Mouse (Mus musculus): ENCODE results near the gene Fat3. TPM values are rescaled to one million over a fixed set of nuclear protein-coding genes. Genes with fewer than 3 reads are reported as not detected.

Gene Fat3
- polyA plus RNA-seq, 1 experiment from 2014 or later = 11.3 TPM

DNA sequence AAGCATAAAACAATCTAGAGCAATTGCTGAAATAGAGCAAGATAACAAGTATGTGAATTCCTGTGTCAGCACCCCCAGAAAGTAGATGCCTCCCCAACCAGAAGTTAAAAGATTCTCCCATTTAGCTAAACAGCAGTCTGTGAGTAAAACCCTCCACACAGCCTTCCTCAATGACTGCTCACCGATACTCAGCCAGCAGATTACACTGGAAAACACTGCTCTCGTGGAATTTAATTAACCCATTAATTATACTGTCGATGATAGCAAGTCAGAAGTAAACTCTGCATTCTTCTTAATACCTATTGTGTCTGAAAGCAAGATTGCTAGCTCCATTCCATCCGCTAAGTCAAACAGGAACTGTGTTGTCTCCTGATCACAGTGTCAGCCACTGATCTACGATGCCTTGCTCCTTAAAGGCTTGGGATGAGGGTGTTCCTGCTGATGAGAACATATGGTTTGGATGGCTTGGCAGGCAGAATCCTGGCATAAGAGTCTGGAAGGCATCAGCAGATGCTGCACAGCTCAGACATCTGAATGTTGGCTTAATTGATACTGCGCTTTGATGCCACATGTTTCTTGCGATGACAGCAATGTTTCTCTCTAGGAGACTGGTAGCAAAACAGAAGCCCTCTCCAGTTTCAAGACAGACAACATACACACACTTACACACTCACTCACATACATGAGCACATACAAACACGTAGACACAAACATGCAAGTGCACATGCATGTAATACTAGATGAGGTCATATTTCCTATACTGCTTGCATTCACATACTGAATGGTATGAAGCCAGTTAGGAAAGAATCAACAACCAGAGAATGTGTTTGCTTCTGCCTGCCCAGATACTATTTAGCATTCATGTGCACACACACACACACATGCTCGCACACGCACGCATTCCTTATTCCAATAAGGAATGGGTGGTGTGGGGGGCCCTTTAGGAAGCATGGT, 155.9 kb downstream of the Fat3 start:
- peak; percentile 85 for ATAC-seq (ENCODE audit: low read depth)
- Histone ChIP-seq H3K9ac (no peak overlapping the region), H3K4me2 (no peak overlapping the region; the same call in 1 of the 2 replicates), H3K9me3 (no peaks in the 10 kb centered on the region), H3K4me1 (replicated peaks) (peaks cover 43% of the 10 kb centered on the region), H3K4me3 (no peak overlapping the region), H3K27ac (replicated peaks) (peak overlapping the region; percentile 33), H3K36me3 (no peaks in the 10 kb centered on the region), H3K27me3 (no peaks in the 10 kb centered on the region)
- 52% methylated on average over 11 of the region's 11 CpGs for WGBS

DNA sequence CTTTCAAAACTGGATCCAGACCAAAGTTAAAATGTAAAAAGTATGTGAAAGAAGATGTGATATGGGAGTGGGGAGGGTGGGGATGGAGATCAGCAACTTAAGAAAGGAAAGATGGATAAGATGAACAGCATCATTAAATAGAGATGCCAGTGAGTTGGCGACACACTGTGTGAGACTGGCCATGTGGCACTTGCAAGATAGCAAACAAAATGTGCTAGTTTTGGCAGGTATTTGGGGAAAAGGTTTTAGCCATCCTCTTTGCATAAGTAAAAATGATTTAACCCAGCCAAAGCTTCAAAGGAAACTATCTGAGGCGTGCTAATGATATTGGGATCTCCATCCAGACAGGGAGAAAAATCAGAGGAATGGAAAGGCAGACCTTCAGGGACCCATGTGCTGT, 157.9 kb downstream of the Fat3 start:
- no peaks in the 10 kb centered on the region for H3K9me3 ChIP-seq
- WGBS = 83% methylated on average over 2 of the region's 2 CpGs
- peaks cover 43% of the 10 kb centered on the region for H3K4me1 ChIP-seq (replicated peaks)
- no peak overlapping the region for H3K9ac ChIP-seq
- H3K4me2 ChIP-seq = no peak overlapping the region
- no peaks in the 10 kb centered on the region for H3K36me3 ChIP-seq
- H3K27me3 ChIP-seq = no peaks in the 10 kb centered on the region
- H3K27ac ChIP-seq (replicated peaks) = no peak overlapping the region
- no peak overlapping the region for H3K4me3 ChIP-seq
- ATAC-seq (ENCODE audit: low read depth) = no peak

DNA sequence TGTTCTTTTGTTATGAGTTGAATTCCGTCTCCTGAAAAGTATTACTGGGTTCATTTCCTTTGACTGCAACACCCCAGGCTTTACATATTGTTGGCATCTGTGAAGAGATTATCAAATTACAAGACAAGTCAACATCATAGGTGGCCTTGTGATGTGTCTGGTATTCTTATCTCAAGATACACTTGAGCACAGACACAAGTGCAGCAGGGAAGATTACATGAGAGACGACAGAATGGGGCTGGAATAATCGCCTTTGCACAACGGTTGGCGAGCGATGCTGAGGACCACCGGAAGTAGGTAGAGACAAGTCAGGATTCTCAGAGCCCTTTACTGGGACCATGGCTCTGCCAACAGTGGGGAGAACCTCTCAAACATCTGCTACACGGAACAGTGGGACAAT, 158.5 kb downstream of the Fat3 start:
- Histone ChIP-seq H3K4me3 (no peak overlapping the region), H3K9me3 (no peaks in the 10 kb centered on the region), H3K9ac (no peak overlapping the region), H3K27ac (replicated peaks) (no peak overlapping the region), H3K27me3 (no peaks in the 10 kb centered on the region), H3K36me3 (no peaks in the 10 kb centered on the region), H3K4me2 (no peak overlapping the region), H3K4me1 (replicated peaks) (peaks cover 43% of the 10 kb centered on the region)
- ATAC-seq (ENCODE audit: low read depth) = no peak
- WGBS = 83% methylated on average over 8 of the region's 8 CpGs

DNA sequence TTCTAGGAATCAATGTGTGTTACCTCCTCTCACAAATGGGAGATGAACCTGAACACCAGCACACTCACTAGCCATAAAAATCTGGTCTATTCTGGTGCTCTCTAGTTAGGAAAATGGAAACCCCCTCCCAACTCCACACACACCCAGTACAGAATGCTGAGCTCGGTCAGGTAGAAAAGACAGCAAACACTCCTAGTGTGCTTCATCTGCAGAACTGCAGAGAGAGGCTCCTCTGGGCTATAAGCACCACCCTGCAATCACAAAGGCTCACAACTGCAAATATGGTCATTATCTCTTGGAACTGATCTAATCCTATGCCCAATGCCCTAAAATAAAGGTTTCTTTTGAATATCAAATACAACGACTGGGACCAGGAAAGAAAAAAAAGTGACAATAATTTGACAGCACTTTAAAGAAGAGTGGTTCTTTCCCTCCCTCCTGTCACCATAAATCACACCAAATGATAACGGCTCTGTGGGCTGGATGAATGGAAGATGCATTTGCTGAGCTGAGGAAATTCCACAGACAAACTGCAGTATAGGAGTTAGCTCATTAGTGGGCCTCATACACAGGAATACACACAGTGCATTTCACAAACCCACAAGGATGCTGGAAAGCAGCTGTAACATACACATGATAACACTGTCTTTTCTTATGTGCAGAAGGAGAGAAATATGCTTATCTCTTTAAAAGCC, 170.6 kb downstream of the Fat3 start:
- Histone ChIP-seq H3K9ac (no peak overlapping the region), H3K36me3 (no peaks in the 10 kb centered on the region), H3K9me3 (no peaks in the 10 kb centered on the region), H3K4me1 (replicated peaks) (peaks cover 14% of the 10 kb centered on the region), H3K4me2 (no peak overlapping the region), H3K27ac (replicated peaks) (0 out of 2 replicates have a peak overlapping the region, but pooled peaks have one; percentile 0), H3K4me3 (no peak overlapping the region), H3K27me3 (no peaks in the 10 kb centered on the region)
- 16% methylated on average over 3 of the region's 3 CpGs for WGBS
- ATAC-seq (ENCODE audit: low read depth) = peak; percentile 63; the same call in 1 of the 2 replicates

DNA sequence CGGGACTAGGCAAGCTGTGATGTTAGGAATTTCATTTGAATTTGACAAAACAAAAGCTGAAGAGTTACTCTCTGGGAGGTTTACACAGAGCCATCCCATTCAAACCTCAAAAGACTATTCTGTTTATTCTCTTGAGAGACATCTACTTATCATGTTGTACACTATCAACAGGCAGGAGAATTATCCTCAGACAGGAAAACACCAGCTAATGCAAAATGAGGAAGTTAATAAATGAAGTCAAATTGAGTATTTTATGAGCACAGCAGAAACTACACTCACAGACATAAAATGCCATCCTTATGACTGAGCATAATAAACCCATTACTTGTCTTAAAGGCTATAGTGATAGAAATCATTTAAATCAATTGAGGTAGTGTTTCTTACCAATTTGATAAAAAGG, 182.1 kb downstream of the Fat3 start:
- WGBS = 68% methylated on average over 1 of the region's 1 CpGs
- Histone ChIP-seq H3K4me2 (no peak overlapping the region), H3K36me3 (no peaks in the 10 kb centered on the region), H3K4me1 (replicated peaks) (peaks cover 5% of the 10 kb centered on the region; the same call in 1 of the 2 replicates), H3K9me3 (no peaks in the 10 kb centered on the region), H3K27me3 (no peaks in the 10 kb centered on the region), H3K27ac (replicated peaks) (no peak overlapping the region), H3K9ac (no peak overlapping the region), H3K4me3 (no peak overlapping the region)
- ATAC-seq (ENCODE audit: low read depth) = no peak

DNA sequence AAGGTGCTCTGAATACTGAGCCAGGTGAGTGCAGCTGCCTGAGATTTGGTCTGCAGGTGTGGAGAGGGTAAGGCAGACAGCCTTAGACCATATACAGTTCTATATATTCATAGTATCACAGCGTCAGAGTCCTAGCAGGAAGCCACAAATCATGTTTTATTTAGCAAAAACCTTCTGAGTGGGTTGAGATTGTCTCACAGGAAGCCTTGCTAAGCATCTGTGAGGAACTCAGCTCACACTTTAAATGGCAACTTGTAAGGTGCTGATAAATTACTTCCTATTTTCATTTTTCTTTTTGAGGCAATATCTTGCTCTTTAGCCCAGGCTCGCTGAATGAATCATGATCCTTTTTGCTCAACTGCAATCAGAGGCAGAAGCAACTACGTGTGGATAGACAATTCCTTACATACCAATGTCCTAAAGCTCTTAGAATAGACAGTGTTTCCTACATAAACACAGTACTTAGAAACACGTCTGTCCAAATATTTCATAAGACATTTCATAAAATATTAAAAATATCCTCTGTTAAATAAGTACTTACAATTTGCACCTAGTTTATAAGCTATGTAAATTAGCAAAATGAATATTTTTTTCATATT, 188.4 kb downstream of the Fat3 start:
- peaks cover 25% of the 10 kb centered on the region for H3K4me1 ChIP-seq (replicated peaks)
- H3K27ac ChIP-seq (replicated peaks) = no peak overlapping the region
- ATAC-seq (ENCODE audit: low read depth) = no peak
- H3K4me2 ChIP-seq = no peak overlapping the region
- WGBS = 70% methylated on average over 4 of the region's 4 CpGs
- H3K9me3 ChIP-seq = no peaks in the 10 kb centered on the region
- no peaks in the 10 kb centered on the region for H3K36me3 ChIP-seq
- H3K27me3 ChIP-seq = no peaks in the 10 kb centered on the region
- H3K9ac ChIP-seq = no peak overlapping the region
- no peak overlapping the region for H3K4me3 ChIP-seq

DNA sequence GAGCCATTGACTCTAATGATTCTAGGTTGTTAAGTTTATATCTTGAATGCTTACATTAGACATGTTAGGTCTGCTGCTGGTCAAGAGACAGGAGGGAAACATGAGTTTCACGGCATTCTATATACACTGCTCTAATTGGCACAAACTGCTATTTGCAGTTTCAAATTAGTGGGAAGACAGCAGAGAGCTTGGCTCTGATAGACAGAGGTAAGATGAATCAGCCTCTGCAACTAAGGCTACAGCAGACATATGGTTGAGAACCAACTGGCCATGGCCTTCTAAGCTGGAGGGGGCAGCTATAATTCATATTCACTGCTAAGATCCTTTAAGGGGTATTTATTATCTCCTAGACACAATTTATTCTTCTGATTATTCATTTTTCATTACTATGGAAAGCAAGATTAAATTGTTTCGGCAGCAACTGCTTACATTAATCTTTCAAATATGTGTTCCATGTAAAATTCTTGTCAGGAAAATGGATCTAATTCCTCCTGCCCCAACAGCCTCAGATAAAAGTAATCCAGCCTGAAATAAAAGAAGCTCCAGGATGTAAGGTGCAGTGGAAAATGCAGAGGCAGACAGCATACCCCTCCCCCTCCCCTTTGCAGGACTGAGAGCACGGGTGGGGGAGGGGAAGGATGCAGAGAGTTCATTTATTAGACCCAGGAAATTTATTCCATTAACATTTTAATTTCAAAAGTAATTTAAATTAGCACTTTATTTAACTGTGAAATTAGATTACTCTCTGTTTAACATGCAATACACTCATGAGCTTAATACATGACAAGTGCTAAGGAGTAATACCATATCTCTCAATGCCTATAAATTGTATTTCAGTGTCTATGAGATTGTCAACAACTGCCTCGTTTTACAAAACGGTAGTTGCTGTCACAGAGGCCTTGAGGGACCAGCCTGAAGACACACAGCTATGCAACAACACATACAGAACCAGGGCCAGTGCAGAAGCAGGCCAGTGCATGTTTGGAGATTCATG, 189.9 kb downstream of the Fat3 start:
- H3K4me2 ChIP-seq = no peak overlapping the region
- H3K4me3 ChIP-seq = no peak overlapping the region
- H3K9ac ChIP-seq = no peak overlapping the region
- no peaks in the 10 kb centered on the region for H3K9me3 ChIP-seq
- no peaks in the 10 kb centered on the region for H3K27me3 ChIP-seq
- H3K27ac ChIP-seq (replicated peaks) = 0 out of 2 replicates have a peak overlapping the region, but pooled peaks have one; percentile 64
- peaks cover 37% of the 10 kb centered on the region for H3K4me1 ChIP-seq (replicated peaks)
- no peaks in the 10 kb centered on the region for H3K36me3 ChIP-seq
- peak; percentile 62 for ATAC-seq (ENCODE audit: low read depth)
- 38% methylated on average over 5 of the region's 5 CpGs for WGBS

DNA sequence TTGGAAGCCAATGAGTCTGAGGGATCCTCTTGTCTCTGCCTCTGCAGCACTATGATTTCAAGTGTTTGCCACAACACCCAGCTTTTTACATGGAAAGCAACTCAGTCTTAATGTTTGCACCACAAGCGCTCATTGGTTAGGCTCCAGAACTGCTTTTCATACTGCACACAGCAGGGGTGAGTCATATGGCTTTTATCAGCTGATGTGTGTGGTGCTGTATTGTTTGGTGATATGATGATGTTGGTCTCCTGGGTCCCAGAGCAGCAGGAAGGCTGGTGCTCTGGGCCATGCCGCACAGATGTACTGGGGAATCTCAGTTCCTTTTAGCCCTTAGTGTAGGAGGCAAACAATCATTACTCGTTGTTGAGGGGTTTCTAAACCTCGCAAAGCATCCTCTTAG, 190.8 kb downstream of the Fat3 start:
- 0 out of 2 replicates have a peak, but pooled peaks have one; percentile 9 for ATAC-seq (ENCODE audit: low read depth)
- H3K4me1 ChIP-seq (replicated peaks) = peaks cover 46% of the 10 kb centered on the region
- 58% methylated on average over 4 of the region's 4 CpGs for whole genome bisulfite sequencing
- H3K36me3 ChIP-seq = no peaks in the 10 kb centered on the region
- H3K27me3 ChIP-seq = no peaks in the 10 kb centered on the region
- no peak overlapping the region for H3K9ac ChIP-seq
- no peaks in the 10 kb centered on the region for H3K9me3 ChIP-seq
- H3K4me3 ChIP-seq = no peak overlapping the region
- H3K4me2 ChIP-seq = no peak overlapping the region
- peak overlapping the region; percentile 64; the same call in 1 of the 2 replicates for H3K27ac ChIP-seq (replicated peaks)

DNA sequence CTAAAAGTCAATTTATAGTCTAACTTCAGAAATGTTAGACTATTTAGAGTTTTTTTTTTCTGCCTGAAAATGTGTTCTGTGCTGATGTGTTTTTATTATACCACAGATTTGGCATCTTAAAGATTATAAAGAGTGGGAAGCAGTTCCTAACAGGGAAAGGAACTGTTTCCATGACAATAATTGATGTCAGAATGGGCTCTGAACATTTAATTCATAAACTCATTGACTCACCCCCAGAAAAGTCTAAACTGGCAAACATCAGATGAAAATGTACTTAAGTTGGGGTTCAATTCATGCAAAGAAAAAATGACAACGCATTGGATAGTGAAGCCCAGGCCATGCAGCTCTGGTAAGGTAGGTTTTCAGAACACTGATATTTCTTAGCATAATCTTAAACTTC, 193.3 kb downstream of the Fat3 start:
- no peak overlapping the region for H3K4me2 ChIP-seq
- no peak overlapping the region for H3K27ac ChIP-seq (replicated peaks)
- H3K27me3 ChIP-seq = no peaks in the 10 kb centered on the region
- 94% methylated on average over 1 of the region's 1 CpGs for WGBS
- no peaks in the 10 kb centered on the region for H3K36me3 ChIP-seq
- no peak overlapping the region for H3K4me3 ChIP-seq
- no peaks in the 10 kb centered on the region for H3K9me3 ChIP-seq
- peaks cover 64% of the 10 kb centered on the region for H3K4me1 ChIP-seq (replicated peaks)
- H3K9ac ChIP-seq = no peak overlapping the region
- ATAC-seq (ENCODE audit: low read depth) = no peak

DNA sequence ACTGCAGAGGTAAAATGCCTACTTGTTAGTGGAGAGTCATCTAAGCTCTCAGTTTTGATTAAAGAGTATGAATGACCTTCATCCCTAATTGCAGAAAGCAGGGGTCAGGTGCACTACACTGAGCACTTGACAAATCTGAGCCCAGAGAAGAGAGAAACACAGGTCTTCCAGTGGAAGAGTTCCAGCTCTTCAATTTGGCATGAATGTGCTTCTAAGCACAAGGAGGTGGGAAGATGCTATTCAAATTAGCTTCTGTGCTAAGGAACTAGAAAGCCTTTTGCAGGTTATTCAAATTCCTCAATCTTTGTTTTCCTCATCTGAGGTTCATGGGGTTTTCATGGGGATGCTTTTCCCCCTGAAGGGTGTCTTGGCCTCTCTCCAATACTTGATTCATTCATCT, 194.9 kb downstream of the Fat3 start:
- no peaks in the 10 kb centered on the region for H3K36me3 ChIP-seq
- no peak overlapping the region for H3K27ac ChIP-seq (replicated peaks)
- ATAC-seq (ENCODE audit: low read depth) = no peak

DNA sequence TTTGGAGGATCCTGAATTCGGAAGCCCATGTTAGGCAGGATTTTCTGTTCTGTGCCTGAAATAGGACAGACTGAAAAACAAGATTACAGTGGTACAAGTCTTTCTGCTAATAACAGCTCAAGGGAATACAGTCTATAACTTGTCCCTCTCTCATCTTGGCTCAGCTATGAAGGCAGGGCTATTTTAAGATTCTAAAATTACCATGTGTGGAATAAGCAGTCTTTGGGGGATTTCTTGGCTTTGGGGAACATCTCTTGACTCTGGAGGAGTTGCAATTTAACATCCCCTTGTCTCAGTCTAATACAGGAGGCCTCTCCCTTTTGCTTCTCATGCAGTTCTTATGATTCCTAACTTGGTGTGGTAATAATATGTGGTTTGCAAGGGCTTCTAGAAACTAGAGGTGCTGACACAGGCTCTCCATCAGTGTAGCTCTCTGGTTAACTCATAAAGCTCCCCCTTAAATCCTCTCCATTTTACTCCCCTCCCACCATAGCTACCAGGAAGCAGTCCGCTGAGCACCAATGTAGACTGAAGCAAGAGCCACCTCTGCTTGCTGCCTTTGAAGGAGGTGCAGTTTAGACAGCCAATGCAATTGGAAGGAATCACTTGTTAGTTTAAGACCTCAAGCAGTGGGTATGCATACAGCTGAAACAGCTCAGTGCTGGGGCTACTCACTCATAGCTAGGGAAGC, 195.5 kb downstream of the Fat3 start:
- Histone ChIP-seq H3K9ac (no peak overlapping the region), H3K4me1 (replicated peaks) (peaks cover 50% of the 10 kb centered on the region), H3K4me2 (no peak overlapping the region), H3K27me3 (no peaks in the 10 kb centered on the region), H3K36me3 (no peaks in the 10 kb centered on the region), H3K27ac (replicated peaks) (no peak overlapping the region), H3K9me3 (no peaks in the 10 kb centered on the region), H3K4me3 (no peak overlapping the region)
- WGBS = 92% methylated on average over 2 of the region's 2 CpGs
- ATAC-seq (ENCODE audit: low read depth) = no peak

More for the DNA sequence above, 194.9 kb downstream of the Fat3 start:
- H3K9me3 ChIP-seq = no peaks in the 10 kb centered on the region
- no peak overlapping the region for H3K4me3 ChIP-seq
- H3K9ac ChIP-seq = no peak overlapping the region
- H3K4me2 ChIP-seq = no peak overlapping the region
- peaks cover 56% of the 10 kb centered on the region for H3K4me1 ChIP-seq (replicated peaks)
- no peaks in the 10 kb centered on the region for H3K27me3 ChIP-seq
